Mouse (Mus musculus) liver, adult (tissue): ENCODE data around the gene Hist1h4f.
A peak's percentile ranks its signal among the peaks of the same experiment; 100 is the strongest.
"Not testable (repeated sequence)": the region's sequence is repeated elsewhere in the genome, so short reads cannot be mapped to it uniquely, and the experiment has no call there.

ENCODE experiments used
- GATA4 ChIP-seq: IDR thresholded peaks from 2 replicates; pipeline ENCODE4 v1.6.1; 2014; ENCODE audit warnings: mild to moderate bottlenecking, low read length; ENCODE audit not compliant: insufficient replicate concordance

The Hist1h4f gene

DNA sequence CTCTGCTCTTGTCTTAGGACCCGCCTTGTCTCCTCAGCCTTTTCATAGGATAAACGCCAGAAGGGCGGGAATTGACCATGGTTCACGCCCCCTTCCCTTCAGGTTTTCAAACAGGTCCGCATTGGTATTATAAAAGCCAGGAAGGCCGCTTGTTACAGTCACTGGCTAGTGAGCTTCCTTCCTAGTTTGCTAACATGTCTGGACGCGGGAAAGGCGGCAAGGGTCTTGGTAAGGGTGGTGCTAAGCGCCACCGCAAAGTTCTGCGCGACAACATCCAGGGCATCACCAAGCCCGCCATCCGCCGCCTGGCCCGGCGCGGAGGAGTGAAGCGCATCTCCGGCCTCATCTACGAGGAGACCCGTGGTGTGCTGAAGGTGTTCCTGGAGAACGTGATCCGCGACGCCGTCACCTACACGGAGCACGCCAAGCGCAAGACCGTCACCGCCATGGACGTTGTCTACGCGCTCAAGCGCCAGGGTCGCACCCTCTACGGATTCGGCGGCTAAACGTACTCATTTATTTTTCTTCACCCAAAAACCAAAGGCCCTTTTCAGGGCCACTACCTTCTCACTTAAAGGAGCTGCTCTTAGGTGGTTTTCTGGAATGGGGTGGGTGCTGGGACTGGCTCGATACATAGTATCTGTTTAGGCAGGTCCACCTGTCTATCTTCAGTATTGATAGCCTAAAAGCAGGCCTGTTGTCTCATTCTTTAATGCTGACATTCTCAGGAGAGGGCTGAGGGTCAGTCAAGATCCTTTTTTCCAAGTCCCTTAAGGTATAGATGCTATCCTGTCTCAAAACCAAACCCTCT, 30.2 kb upstream of the Hist1h4f start, which contains the start of gene Hist1h4d:
Gene Hist1h4d, plus strand, starts transcription at position 191 of the 811 bp plus-strand sequence.
- TF ChIP-seq GATA4 = no peak

DNA sequence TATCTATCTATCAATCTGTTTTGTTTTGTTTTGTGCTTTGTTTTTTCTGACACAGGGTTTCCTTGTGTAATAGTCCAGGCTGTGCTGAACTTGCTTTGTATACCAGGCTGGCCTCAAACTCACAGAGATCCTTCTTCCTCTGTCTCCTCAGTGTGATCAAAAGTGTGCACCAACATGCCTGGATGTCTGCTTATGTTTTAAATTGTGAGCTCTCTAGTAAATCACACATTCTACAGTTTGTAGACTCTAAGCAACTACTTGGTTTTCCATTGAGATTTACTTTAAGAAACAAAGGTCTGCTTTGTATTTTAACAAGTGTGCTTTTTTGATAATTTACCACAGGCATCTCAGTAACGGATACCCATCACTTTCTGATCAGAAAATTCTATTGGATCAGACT, 26.4 kb upstream of the Hist1h4f start:
- no peak for TF ChIP-seq GATA4

DNA sequence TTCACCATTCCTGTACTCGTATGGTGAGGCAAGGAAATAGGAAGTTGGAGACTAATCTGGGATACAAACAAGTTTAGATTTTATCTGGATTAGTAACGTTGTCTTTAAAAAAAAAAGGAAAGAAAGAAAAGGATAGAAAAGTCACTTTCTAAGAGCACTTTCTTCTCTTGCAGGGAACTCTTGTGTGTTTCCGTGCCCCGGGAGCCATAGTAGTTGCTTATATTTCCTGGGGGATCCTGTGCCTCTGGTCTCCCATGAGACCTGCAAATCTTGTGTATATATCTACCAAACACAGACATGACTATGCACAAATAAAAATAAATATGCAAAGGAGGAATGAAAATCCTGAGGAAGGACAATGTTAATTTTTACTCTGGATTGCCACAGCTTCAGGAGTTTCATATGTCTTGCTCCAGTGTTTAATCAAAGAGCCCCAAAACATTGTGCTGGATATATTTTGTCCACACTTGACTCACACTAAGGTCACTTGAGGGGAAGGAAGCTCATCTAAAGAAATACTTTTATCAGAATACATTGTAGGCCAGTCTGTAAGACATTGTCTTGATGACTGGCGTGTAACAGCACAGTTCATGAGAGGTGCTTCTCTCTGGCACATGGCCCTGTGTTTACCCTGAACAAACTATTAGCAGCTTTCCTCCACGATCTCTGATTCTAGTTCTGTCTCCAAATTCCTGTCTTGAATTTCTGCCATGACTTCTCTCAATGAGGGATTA, 25.6 kb upstream of the Hist1h4f start:
- TF ChIP-seq GATA4 = no peak

DNA sequence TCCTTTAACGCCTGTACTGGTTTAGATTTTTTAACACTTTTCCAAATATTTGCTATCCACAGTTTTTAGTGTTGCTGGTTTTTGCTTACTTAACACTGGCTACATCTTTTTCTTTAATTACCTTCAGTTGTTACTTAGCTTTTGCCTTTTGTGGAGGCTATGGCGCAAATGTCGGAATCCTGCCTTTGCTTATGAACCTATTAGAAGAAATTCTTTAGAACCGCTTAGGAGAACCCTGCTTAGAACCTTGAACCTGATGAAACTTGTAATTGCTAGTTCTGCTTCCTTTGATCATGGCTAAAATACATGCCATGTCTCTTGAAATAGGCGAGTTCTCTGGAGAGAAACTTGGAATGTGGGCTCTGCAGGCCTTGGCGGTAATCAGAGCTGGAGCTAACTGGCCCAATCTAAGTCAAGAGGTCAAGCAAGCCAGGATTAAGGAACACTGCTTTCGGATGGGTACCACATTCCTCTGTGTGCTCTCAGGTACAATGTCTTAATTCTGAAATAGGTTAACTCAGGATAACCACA, 25.0 kb upstream of the Hist1h4f start:
- TF ChIP-seq GATA4 = no peak

DNA sequence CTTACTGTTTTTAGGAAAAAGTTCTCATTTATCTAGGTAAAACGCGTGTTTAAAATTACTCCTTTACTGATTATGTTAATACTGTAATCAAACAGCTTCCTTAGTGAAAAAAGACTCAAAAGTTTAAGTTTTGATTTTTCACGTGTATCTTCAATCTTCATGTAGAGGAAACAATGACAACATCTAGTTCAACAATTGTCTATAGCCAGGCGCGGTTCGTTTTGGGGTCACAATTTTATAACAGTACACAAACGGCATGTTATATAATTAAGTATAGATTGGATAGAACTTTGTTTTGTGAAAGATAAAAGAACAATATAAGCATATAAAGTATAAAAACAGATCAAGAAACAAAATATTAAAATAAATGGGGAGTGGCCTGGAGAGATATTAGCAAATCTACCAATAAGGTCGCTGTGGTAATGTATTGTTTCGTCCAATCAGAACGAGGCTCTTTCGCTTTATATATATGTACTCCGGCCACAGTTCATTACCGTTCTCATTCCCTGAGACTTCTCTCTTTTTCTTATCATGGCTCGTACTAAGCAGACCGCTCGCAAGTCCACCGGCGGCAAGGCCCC, 23.9 kb upstream of the Hist1h4f start, which contains the start of gene Hist1h3d:
Gene Hist1h3d, plus strand, starts transcription at position 493 of the 581 bp plus-strand sequence.
- no peak for TF ChIP-seq GATA4

DNA sequence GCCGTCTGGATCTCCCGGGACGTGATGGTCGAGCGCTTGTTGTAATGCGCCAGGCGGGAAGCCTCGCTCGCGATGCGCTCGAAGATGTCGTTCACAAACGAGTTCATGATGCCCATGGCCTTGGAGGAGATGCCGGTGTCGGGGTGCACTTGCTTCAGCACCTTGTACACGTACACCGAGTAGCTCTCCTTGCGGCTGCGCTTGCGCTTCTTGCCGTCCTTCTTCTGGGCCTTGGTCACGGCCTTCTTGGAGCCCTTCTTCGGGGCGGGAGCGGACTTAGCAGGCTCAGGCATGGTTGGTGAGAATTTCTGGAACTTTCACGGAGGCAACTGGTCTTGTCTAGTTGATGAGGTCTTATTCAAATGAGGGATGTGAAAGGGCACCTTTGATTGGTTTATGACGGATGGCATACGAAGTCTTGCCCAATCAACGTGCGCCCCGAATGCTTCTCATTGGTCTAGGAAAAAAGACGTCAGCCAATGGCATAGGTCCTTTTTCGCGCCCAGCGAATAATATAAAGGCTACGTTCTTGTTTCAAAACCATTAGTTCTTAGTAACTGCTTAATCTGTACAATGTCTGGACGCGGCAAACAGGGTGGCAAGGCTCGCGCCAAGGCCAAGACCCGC, 22.6 kb upstream of the Hist1h4f start, which contains the start of the genes Hist1h2bf and Hist1h2ad:
Gene Hist1h2bf, minus strand, starts transcription at position 299 of the 627 bp plus-strand sequence.
Gene Hist1h2ad, plus strand, starts transcription at position 484 of the 627 bp plus-strand sequence.
- not testable (repeated sequence) for TF ChIP-seq GATA4

DNA sequence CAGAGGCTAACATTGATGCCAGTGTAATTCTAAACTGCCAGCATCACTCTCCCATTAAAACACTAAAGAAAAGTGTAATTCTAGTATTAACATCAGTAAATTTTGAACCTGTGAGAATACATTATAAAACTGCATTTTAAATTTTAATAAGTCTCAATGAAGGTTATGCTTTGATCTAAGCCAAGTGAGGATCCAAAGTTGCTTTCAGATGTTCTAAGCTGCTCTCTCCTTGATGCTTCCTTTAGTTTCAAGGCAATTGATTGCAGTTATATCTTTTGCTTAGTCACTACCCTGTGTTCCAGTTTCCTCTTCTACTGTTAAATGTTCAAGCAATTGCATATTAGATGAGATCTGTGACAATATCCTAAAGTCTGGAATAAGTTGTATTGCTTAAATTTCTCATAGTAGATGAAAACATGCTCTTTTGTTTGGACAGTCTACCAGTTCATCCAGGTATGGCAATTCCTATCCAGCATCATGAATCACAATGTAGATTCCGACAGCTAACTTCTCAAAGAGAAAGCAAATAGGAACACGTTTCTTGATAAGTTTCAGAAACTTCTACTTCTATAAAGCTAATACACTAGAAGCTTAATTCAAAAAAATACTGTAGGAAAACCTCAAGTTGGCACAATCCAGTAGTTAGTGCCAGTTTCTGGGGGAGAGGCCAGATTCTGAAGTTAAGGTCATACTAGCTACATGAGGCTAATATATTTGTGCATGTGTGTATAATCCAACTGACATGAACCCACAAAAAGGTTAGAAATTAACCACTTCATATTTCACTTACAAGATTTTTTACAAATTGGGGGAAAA, 21.0 kb upstream of the Hist1h4f start:
- no peak for TF ChIP-seq GATA4

DNA sequence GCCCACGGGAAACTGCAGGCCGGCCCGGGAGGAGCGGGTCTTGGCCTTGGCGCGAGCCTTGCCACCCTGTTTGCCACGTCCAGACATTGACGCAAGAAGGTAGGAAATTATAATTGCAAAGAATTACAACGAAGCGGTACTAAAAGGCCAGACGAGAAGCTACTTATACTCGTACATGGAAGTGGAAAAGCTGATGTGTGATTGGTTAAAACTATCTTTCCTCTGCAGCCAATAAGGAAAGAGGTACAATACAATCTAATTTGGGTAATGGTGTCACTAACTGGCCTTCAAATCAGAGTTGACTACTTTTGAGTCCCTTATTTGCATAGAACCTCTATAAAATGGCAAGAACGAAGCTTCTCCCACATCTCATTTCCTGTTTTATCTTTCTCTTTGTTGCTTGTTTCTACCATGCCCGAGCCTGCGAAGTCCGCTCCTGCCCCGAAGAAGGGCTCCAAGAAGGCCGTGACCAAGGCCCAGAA, 19.6 kb upstream of the Hist1h4f start, which contains the start of the genes Hist1h2ae and Hist1h2bg:
Gene Hist1h2ae, minus strand, starts transcription at position 199 of the 482 bp plus-strand sequence.
Gene Hist1h2bg, plus strand, starts transcription at position 375 of the 482 bp plus-strand sequence.
- TF ChIP-seq GATA4 = peak; percentile 27; the same call in 1 of the 2 replicates

DNA sequence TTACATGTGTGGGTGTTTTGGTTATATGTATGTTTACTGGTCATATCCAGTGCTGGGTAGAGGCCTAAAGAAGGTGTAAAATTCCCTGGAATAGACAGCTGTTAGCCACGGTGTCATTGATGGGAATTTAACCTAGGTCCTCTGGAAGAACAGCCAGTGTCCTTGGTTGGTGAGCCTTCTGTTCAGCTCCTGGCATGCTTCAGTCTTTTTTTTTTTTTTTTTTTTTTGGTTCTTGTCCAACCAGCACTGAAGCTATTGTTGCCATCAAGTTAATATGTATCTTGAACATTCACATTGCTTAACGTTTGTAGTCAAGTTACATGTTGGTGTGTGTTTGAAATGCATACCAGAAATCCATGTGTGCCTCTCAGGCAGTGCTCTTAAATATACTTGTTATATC, 13.0 kb upstream of the Hist1h4f start:
- no peak for TF ChIP-seq GATA4

DNA sequence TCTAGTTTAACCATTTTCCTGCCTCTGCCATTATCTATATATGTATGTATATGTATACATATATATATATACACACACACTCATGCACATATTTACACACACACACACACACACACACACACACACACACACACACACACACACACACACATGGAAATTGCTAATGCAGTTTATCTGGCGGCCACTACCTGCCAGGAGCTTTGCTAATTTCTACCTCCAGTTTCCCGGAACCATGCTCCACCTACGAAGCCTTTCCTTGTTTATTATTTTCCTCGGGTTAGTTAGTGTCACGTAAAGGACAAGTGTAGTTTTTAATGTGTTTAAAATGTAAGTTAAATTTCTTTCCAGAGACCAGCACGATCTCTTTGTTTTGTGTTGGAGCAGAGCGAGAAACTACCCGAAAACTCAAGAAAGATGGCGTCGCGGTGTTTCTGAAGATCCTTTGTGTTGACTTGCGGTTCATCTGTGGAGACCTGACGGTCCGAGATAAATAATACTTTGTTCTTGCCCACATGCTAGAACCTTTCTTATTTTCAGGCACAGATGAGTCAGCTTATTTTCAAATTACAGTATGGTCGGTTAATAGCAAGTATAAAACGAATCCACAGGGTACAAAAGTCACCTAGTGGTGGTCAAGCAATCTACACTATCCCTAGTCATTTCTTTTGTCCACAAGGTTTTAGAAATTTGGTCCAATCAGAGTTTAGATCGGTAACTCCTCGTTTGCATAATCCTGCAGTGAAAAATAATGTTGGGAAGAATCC, 11.4 kb upstream of the Hist1h4f start:
- no peak for TF ChIP-seq GATA4

DNA sequence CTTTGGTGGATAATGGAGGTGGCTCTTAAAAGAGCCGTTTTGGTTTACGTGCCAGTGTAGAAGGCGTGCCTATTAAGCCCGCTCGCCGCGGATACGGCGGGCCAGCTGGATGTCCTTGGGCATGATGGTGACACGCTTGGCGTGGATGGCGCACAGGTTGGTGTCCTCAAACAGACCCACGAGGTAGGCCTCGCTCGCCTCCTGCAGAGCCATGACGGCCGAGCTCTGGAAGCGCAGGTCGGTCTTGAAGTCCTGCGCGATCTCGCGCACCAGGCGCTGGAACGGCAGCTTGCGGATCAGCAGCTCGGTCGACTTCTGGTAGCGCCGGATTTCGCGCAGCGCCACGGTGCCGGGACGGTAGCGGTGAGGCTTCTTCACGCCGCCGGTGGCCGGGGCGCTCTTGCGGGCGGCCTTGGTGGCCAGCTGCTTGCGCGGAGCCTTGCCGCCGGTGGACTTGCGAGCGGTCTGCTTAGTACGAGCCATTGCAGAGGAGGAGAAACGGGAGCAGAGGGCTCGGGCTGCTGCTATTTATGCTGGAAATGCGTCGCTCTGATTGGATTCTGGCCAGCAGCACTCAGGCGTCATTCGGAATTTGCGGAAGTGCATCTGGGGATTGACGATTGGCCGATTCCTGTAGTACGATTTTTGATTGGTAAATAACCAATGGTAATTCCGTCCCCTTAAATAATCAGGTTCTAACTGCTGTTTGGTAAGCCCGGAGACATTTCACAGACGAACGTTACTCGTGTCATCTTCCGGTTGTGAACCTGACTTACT, 10.6 kb upstream of the Hist1h4f start, which contains the start of gene Hist1h3e:
Gene Hist1h3e, minus strand, starts transcription at position 487 of the 777 bp plus-strand sequence.
- not testable (repeated sequence) for TF ChIP-seq GATA4

DNA sequence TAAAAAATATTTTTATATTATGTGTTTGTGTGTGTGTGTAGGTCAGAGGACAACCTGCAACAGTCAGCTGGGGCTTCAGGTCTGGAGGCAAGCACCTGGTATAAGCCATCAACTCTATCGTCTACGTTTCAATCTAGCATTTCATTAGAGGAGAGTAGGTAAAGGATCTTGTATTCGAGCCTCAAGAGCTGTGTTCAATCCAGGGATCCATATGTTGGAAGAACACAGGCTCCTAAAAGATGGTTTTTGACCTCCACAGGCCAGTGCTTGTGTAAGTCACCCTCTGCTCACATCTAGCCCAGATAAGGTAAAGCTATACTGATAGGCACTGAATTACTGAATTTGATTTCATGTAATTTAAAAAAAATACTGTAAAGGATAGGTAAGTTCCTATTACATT, 5.5 kb upstream of the Hist1h4f start:
- no peak for TF ChIP-seq GATA4

DNA sequence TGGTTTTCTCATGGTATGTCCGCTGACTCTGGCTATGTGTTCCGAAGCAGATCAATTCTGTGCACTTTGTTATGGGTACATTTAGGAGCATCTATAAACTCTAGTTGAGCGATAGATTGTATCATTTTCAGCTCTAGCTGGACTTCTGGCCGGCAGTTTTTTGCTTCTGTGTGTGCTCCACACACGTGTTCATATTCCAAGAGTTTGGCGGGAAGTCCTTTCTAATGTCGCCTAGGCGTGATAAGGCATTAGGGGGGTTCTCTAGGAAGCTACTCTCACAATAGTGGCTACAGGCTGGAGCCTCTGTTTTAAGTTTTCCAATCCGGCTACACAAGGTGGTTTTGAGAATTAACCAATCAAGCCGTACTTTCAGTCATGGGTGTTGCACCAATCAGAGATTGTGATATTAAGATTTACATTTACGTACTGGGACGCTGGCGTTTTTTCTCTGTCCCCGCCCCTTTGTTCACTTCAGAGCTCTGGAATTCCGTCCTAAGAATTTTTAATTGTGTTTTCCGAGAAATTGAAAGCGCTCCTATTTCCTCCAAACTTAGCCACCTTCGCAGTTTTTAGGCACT, 4.5 kb upstream of the Hist1h4f start:
- TF ChIP-seq GATA4 = no peak
